Mouse (Mus musculus): ENCODE data around the gene Cdon. TPM values are rescaled to one million over a fixed set of nuclear protein-coding genes. Genes with fewer than 3 reads are reported as not detected.

Gene Cdon
- total and polyA plus RNA-seq, 2 experiments, result 0.37 to 0.49 TPM

GRCm38 (mm10) chr9:35474104-35474724 is 53.3 kb downstream of the Cdon start:
- Histone ChIP-seq H3K9ac (ENCODE audit: low read depth, low read length) (no peak overlapping the region), H3K27ac (replicated peaks; ENCODE audit: insufficient read depth, low read depth, low read length) (no peak overlapping the region), H3K4me1 (ENCODE audit: control insufficient read depth, insufficient read depth, low read length) (no peaks in the 10 kb centered on the region), H3K36me3 (ENCODE audit: control insufficient read depth, insufficient read depth, low read length) (peaks cover 2% of the 10 kb centered on the region; the same call in 1 of the 2 replicates), H3K79me2 (ENCODE audit: control insufficient read depth, insufficient read depth, low read length) (no peaks in the 10 kb centered on the region), H3K4me3 (ENCODE audit: insufficient read depth, low read depth, low read length) (no peak overlapping the region), H3K27me3 (ENCODE audit: control insufficient read depth, insufficient read depth, low read length) (no peaks in the 10 kb centered on the region)
- DNase-seq (ENCODE audit: extremely low read depth, low read depth, low spot score), result no peak
- TF ChIP-seq POLR2A (IDR thresholded peaks at IDR 0.05; ENCODE audit: extremely low read depth, insufficient read depth, low read length) (no peak), CTCF (IDR thresholded peaks at IDR 0.05; ENCODE audit: low read depth, low read length) (no peak)
- 71% methylated on average over 10 of the region's 10 CpGs for whole genome bisulfite sequencing

- no peak overlapping the region for H3K27ac ChIP-seq (replicated peaks; ENCODE audit: insufficient read depth, low read depth, low read length)
- no peaks in the 10 kb centered on the region for H3K27me3 ChIP-seq (ENCODE audit: control insufficient read depth, insufficient read depth, low read length)
Observed at GRCm38 (mm10) chr9:35475394-35475793, 54.5 kb downstream of the Cdon start.

GRCm38 (mm10) chr9:35479456-35479855 is 58.5 kb downstream of the Cdon start:
- H3K4me3 ChIP-seq (ENCODE audit: insufficient read depth, low read depth, low read length), result no peak overlapping the region
- TF ChIP-seq POLR2A (IDR thresholded peaks at IDR 0.05; ENCODE audit: extremely low read depth, insufficient read depth, low read length) (no peak), CTCF (IDR thresholded peaks at IDR 0.05; ENCODE audit: low read depth, low read length) (no peak)
- 92% methylated on average over 6 of the region's 6 CpGs for WGBS

More at GRCm38 (mm10) chr9:35475394-35475793, 54.5 kb downstream of the Cdon start:
- no peaks in the 10 kb centered on the region for H3K79me2 ChIP-seq (ENCODE audit: control insufficient read depth, insufficient read depth, low read length)
- H3K9ac ChIP-seq (ENCODE audit: low read depth, low read length), result no peak overlapping the region
- peaks cover 2% of the 10 kb centered on the region; the same call in 1 of the 2 replicates for H3K36me3 ChIP-seq (ENCODE audit: control insufficient read depth, insufficient read depth, low read length)
- 82% methylated on average over 7 of the region's 7 CpGs for WGBS
- no peaks in the 10 kb centered on the region for H3K4me1 ChIP-seq (ENCODE audit: control insufficient read depth, insufficient read depth, low read length)
- TF ChIP-seq POLR2A (IDR thresholded peaks at IDR 0.05; ENCODE audit: extremely low read depth, insufficient read depth, low read length), result no peak
- no peak for TF ChIP-seq CTCF (IDR thresholded peaks at IDR 0.05; ENCODE audit: low read depth, low read length)
- no peak for DNase-seq (ENCODE audit: extremely low read depth, low read depth, low spot score)
- no peak overlapping the region for H3K4me3 ChIP-seq (ENCODE audit: insufficient read depth, low read depth, low read length)

GRCm38 (mm10) chr9:35482014-35482898 is 61.3 kb downstream of the Cdon start:
- H3K36me3 ChIP-seq (ENCODE audit: control insufficient read depth, insufficient read depth, low read length), result peaks cover 2% of the 10 kb centered on the region; the same call in 1 of the 2 replicates
- H3K27ac ChIP-seq (replicated peaks; ENCODE audit: insufficient read depth, low read depth, low read length), result no peak overlapping the region
- H3K79me2 ChIP-seq (ENCODE audit: control insufficient read depth, insufficient read depth, low read length), result no peaks in the 10 kb centered on the region
- no peak overlapping the region for H3K9ac ChIP-seq (ENCODE audit: low read depth, low read length)
- H3K27me3 ChIP-seq (ENCODE audit: control insufficient read depth, insufficient read depth, low read length), result no peaks in the 10 kb centered on the region
- DNase-seq (ENCODE audit: extremely low read depth, low read depth, low spot score), result no peak
- WGBS, result 76% methylated on average over 13 of the region's 13 CpGs
- H3K4me3 ChIP-seq (ENCODE audit: insufficient read depth, low read depth, low read length), result no peak overlapping the region
- TF ChIP-seq CTCF (IDR thresholded peaks at IDR 0.05; ENCODE audit: low read depth, low read length) (no peak), POLR2A (IDR thresholded peaks at IDR 0.05; ENCODE audit: extremely low read depth, insufficient read depth, low read length) (no peak)
- H3K4me1 ChIP-seq (ENCODE audit: control insufficient read depth, insufficient read depth, low read length), result no peaks in the 10 kb centered on the region

More at GRCm38 (mm10) chr9:35479456-35479855, 58.5 kb downstream of the Cdon start:
- Histone ChIP-seq H3K27ac (replicated peaks; ENCODE audit: insufficient read depth, low read depth, low read length) (no peak overlapping the region), H3K36me3 (ENCODE audit: control insufficient read depth, insufficient read depth, low read length) (peaks cover 2% of the 10 kb centered on the region; the same call in 1 of the 2 replicates), H3K4me1 (ENCODE audit: control insufficient read depth, insufficient read depth, low read length) (no peaks in the 10 kb centered on the region), H3K79me2 (ENCODE audit: control insufficient read depth, insufficient read depth, low read length) (no peaks in the 10 kb centered on the region), H3K27me3 (ENCODE audit: control insufficient read depth, insufficient read depth, low read length) (no peaks in the 10 kb centered on the region), H3K9ac (ENCODE audit: low read depth, low read length) (no peak overlapping the region)
- DNase-seq (ENCODE audit: extremely low read depth, low read depth, low spot score), result no peak

GRCm38 (mm10) chr9:35483949-35484348 is 63.0 kb downstream of the Cdon start:
- Histone ChIP-seq H3K27ac (replicated peaks; ENCODE audit: insufficient read depth, low read depth, low read length) (no peak overlapping the region), H3K4me3 (ENCODE audit: insufficient read depth, low read depth, low read length) (no peak overlapping the region), H3K27me3 (ENCODE audit: control insufficient read depth, insufficient read depth, low read length) (no peaks in the 10 kb centered on the region), H3K4me1 (ENCODE audit: control insufficient read depth, insufficient read depth, low read length) (no peaks in the 10 kb centered on the region), H3K36me3 (ENCODE audit: control insufficient read depth, insufficient read depth, low read length) (no peaks in the 10 kb centered on the region; the same call in 1 of the 2 replicates), H3K79me2 (ENCODE audit: control insufficient read depth, insufficient read depth, low read length) (no peaks in the 10 kb centered on the region), H3K9ac (ENCODE audit: low read depth, low read length) (no peak overlapping the region)
- DNase-seq (ENCODE audit: extremely low read depth, low read depth, low spot score), result no peak
- TF ChIP-seq CTCF (IDR thresholded peaks at IDR 0.05; ENCODE audit: low read depth, low read length) (no peak), POLR2A (IDR thresholded peaks at IDR 0.05; ENCODE audit: extremely low read depth, insufficient read depth, low read length) (no peak)
- 89% methylated on average over 3 of the region's 3 CpGs for WGBS
